Mouse (Mus musculus): ENCODE results near the gene Slc25a29. TPM values are rescaled to one million over a fixed set of nuclear protein-coding genes. Genes with fewer than 3 reads are reported as not detected.

Gene Slc25a29
- total RNA-seq, 4 experiments from 2014 or later, result 13.7 to 15.9 (median 14.6) TPM

DNA sequence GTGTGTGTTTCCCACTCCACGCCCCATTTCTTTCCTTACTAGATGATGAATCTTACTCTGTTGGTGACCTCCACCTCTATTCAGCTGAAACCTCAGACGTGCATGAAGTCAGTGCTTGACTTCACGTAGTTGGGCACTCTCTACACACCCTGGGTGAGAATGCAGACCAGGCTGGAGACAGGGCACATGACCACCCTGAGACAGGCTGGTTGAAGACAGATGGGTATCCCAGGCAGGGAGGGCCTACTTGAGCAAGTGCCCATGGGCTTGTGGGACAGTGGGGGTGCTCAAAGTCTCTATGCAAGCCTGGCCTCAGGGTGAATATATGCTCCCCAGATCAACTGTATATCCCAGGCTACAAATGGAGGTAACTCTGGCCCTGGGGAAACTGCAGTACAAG lies 1.3 kb downstream of the Slc25a29 start:
- DNase-seq (ENCODE audit: low spot score in 2 of 2), result no peak

GRCm38 (mm10) chr12:108833408-108833807 lies 2.3 kb downstream of the Slc25a29 start:
- DNase-seq (ENCODE audit: low spot score in 2 of 2), result no peak

DNA sequence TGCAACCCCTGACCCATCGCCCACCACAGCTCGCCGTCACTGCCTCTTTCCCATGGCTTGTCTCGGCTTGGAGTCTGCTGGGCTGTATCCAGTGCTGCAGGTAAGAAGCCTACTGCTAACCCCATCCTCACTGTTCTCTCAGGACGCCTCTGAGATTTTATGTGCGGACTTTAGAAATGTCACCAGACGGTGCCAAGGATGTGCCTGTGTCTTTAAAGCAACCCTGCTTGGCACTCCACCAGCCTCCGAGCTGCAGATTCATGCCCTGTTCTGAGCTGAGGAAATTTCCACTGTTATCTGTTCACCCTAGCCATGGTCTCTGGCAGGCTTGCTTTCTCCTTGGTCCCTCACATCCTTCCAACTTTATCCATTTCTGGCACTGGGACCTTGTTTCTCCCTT lies 2.8 kb downstream of the Slc25a29 start:
- DNase-seq (ENCODE audit: low spot score in 2 of 2), result no peak

DNA sequence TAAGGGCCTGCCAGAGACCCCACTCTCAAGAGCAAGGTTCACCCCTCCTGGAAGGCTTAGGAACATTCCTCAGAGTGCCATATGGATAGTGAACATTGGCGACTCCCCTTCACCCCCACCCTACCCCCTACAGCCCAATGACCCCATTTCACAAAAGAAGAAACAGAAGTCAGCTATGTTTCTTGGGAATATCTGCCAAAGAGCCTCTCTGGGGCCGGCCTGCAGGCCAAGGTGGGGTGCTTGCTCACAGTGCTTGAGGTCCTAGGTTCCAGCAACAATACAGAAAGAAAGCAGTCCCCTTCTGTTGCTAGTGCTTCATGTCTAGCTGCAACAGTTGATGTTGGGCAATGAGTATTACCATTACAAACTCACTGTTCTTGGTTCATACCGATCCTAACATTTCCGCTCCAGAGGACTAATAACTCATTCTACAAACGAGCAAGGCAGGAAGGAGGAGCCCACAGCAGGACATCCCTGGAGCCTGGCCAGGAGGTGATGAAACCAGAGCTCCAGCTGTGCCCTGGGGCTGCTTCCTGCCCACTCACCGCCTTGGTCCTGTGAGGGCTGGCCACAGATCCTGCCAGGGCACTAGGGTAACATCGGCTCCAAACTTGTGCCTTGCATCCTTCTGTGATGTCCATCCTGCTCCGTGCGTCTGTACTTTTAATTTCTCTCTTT lies 3.6 kb downstream of the Slc25a29 start:
- no peak for DNase-seq (ENCODE audit: low spot score in 2 of 2)

GRCm38 (mm10) chr12:108830358-108830757 lies 5.3 kb downstream of the Slc25a29 start:
- no peak for DNase-seq (ENCODE audit: low spot score in 2 of 2)

- no peak for DNase-seq (ENCODE audit: low spot score in 2 of 2)
Observed at GRCm38 (mm10) chr12:108829636-108830035, 6.0 kb downstream of the Slc25a29 start.

GRCm38 (mm10) chr12:108827641-108828040 lies 8.0 kb downstream of the Slc25a29 start:
- DNase-seq (ENCODE audit: low spot score in 2 of 2), result no peak

- DNase-seq (ENCODE audit: low spot score in 2 of 2), result no peak
Observed at GRCm38 (mm10) chr12:108826958-108827535, 8.6 kb downstream of the Slc25a29 start.

- DNase-seq (ENCODE audit: low spot score in 2 of 2), result no peak
Observed at GRCm38 (mm10) chr12:108826282-108826957, 9.3 kb downstream of the Slc25a29 start.

DNA sequence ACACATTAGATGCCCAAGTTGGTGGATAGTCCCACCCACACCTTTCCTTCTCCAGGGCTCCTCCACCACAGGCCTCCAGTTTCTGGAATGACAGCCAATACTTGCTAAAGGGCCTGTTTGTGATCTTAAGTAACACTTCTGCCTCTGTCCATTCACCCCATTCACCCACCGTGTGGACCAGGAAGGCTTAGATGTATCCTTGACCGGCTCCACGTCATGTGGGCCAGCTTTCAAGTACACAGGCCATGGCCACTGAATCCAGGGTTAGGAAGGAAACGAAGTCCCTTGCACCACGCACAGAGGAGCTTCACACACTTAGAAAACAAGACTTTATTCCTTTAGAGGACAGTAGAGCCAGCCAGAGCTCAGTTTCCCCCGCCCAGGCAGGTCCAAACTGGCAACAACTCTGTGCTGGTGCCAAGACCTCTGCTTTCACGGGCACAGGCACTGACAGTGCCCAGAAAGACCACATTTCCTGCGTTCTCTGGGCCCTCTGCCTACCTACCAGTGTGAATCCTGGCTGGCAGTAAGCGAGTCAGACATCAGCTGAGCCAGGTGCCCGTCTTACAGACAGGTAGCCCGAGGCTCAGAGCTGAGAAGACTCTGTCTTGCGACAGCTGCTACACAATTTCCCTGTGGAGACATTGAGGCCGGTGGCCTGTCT lies 10.0 kb downstream of the Slc25a29 start:
- no peak for DNase-seq (ENCODE audit: low spot score in 2 of 2)

GRCm38 (mm10) chr12:108824225-108824874 lies 11.3 kb downstream of the Slc25a29 start:
- no peak for DNase-seq (ENCODE audit: low spot score in 2 of 2)

DNA sequence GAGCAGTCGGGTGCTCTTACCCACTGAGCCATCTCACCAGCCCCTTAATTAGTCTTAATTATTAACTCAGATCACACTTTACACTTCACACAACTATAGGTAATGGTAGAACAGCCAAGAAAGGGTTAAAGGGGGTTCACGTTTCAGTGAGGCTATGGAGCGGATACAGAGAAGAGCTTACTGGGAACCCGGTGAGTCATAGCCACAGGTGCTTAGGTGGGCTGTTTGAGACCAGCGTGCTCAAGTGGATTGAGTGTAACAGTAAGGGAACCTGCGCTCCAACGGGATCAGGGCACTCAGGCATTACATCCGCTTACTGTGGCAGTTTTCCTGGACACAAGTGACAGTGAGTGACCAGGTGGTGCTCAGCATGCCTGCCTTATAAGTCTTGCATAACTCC lies 12.6 kb downstream of the Slc25a29 start:
- DNase-seq (ENCODE audit: low spot score in 2 of 2), result no peak

DNA sequence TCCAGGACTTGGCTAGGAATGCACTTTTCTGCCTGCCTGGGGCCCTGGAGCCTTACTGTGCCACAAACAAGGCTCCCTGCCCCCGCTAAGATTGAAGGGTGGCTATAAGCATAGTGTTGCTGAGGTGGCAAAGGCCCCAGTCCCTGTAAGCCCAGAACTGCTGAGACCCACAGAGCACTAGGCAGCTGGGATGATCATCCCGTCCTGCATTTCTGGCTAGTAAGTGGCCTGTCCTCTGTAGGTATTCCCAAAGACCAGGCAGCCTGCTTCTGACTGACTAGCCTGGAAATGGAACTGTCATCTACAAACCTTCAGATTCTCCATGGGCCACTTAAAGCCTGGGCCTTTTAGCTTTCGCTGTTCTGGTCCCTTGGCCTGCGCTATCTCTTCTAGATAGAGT lies 15.2 kb downstream of the Slc25a29 start:
- DNase-seq (ENCODE audit: low spot score in 2 of 2), result no peak

DNA sequence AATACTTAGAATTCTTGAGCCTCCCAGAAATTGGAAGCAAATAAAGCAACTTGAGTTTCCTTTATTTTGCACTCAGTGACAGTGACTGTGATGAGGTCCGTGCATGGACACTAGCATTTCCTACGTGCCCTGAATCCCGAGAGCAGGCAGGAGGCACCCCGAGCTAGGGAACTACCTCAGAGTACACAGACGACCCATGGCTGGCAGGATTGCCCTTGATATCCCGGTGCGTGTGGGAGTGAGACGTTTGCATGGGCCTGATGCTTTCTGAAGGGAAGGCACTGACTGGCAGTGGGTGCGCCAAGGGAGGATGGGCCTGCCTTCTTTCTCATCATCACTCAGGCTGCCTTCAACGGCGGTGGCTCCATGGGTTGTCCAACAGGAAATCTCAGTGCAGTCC lies 19.1 kb downstream of the Slc25a29 start:
- DNase-seq (ENCODE audit: low spot score in 2 of 2), result no peak

DNA sequence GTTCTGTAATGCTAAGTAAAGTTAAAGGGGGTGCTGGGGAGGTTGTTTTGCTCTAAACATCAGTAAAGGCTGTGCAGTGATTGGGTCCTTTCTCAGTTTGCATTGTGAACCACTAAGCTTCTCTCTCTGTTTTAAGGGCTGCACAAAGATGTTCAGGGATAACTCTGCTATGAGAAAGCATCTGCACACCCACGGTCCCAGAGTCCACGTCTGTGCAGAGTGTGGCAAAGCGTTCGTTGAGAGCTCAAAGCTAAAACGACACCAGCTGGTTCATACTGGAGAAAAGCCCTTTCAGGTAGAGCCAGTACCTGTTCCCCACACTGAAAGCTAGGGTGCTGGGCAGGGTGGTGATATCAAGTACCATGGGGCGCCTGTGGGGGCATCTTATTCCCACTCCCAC lies 21.2 kb downstream of the Slc25a29 start:
- DNase-seq (ENCODE audit: low spot score in 2 of 2), result no peak

- DNase-seq (ENCODE audit: low spot score in 2 of 2), result no peak
Observed at GRCm38 (mm10) chr12:108812463-108812862, 23.2 kb downstream of the Slc25a29 start.

GRCm38 (mm10) chr12:108811133-108811532 lies 24.6 kb downstream of the Slc25a29 start:
- DNase-seq (ENCODE audit: low spot score in 2 of 2), result no peak

GRCm38 (mm10) chr12:108810309-108810708 lies 25.4 kb downstream of the Slc25a29 start:
- no peak for DNase-seq (ENCODE audit: low spot score in 2 of 2)

- no peak for DNase-seq (ENCODE audit: low spot score in 2 of 2)
Observed at GRCm38 (mm10) chr12:108809771-108810170, 25.9 kb downstream of the Slc25a29 start.

GRCm38 (mm10) chr12:108808465-108808864 lies 27.2 kb downstream of the Slc25a29 start:
- no peak for DNase-seq (ENCODE audit: low spot score in 2 of 2)

GRCm38 (mm10) chr12:108804388-108804787 lies 31.3 kb downstream of the Slc25a29 start:
- no peak for DNase-seq (ENCODE audit: low spot score in 2 of 2)

GRCm38 (mm10) chr12:108801613-108802012 lies 34.1 kb downstream of the Slc25a29 start:
- no peak for DNase-seq (ENCODE audit: low spot score in 2 of 2)
